Mouse (Mus musculus) intestine, postnatal 0 days (tissue): Measurements from ENCODE around the gene Prdm16. TPM values are rescaled to one million over a fixed set of nuclear protein-coding genes. Genes with fewer than 3 reads are reported as not detected.

Source experiments
- ATAC-seq: fragments of 200-750 bp; cut with Nextera tagmentation; 2 replicates; pipeline ENCODE4 v1.8.0; 2017; ENCODE audit warnings: mild to moderate bottlenecking, moderate TSS enrichment, moderate library complexity
- H3K27ac ChIP-seq: fragments of 300-500 bp; sonication (generic); 2 replicates; pipeline ENCODE4 v1.5.1; 2014; ENCODE audit warnings: mild to moderate bottlenecking, low read depth, low read length, moderate library complexity
- H3K27me3 ChIP-seq: fragments of 300-500 bp; sonication (generic); replicated peaks from 2 replicates; pipeline ENCODE4 v1.6.1; 2014; ENCODE audit warnings: low read length, mixed read lengths; ENCODE audit not compliant: control insufficient read depth, insufficient read depth
- H3K36me3 ChIP-seq: fragments of 300-500 bp; sonication (generic); 2 replicates; pipeline ENCODE4 v1.6.1; 2014; ENCODE audit warnings: mild to moderate bottlenecking, moderate library complexity; ENCODE audit not compliant: control insufficient read depth, insufficient read depth
- H3K4me1 ChIP-seq: fragments of 300-500 bp; sonication (generic); replicated peaks from 2 replicates; pipeline ENCODE4 v1.6.1; 2014; ENCODE audit warnings: antibody characterized with exemption, low read length, mixed read lengths; ENCODE audit not compliant: control insufficient read depth, insufficient read depth
- H3K4me2 ChIP-seq: fragments of 300-500 bp; sonication (generic); replicated peaks from 2 replicates; pipeline ENCODE4 v1.6.1; 2014; ENCODE audit warnings: low read depth, mild to moderate bottlenecking, moderate library complexity
- H3K4me3 ChIP-seq: fragments of 300-500 bp; sonication (generic); 2 replicates; pipeline ENCODE4 v1.5.1; 2014; ENCODE audit warnings: low read depth, low read length
- H3K9ac ChIP-seq: fragments of 300-500 bp; sonication (generic); 2 replicates; pipeline ENCODE4 v1.6.1; 2014; ENCODE audit warnings: mild to moderate bottlenecking, low read depth, low read length
- H3K9me3 ChIP-seq: fragments of 300-500 bp; sonication (generic); 2 replicates; pipeline ENCODE4 v1.6.1; 2016; ENCODE audit warnings: mixed run types; ENCODE audit not compliant: control insufficient read depth
- CTCF ChIP-seq: sonication (generic); IDR thresholded peaks from 2 replicates; pipeline ENCODE4 v1.5.1; 2016; ENCODE audit warnings: low read depth, mild to moderate bottlenecking, control low read depth, antibody characterized with exemption, moderate library complexity
- whole genome bisulfite sequencing: fragments of 180-500 bp; shearing (Covaris S2); extraction: QIAGEN DNeasy Blood & Tissue Kit; methylation state at CpG from one replicate; pipeline ENCODE4 v1.1.7; 2014; 5-methylcytosine and 5-hydroxymethylcytosine counted together
- polyA plus RNA-seq: library from polyadenylated mRNA; unstranded; fragments of >200 nt; fragmentation: Nextera tagmentation; extraction: Ambion mirVana; gene quantifications from 2 replicates; pipeline ENCODE4 v1.2.1, GENCODE M21; 2015

Prdm16 gene
- polyA plus RNA-seq, 1 experiment from 2014 or later: 9.0 TPM

GRCm38 (mm10) chr4:154416728-154417127, 219.9 kb downstream of the Prdm16 start:
- Histone ChIP-seq H3K27ac (no peak overlapping the region), H3K4me2 (no peak overlapping the region), H3K9me3 (no peaks in the 10 kb centered on the region), H3K36me3 (no peaks in the 10 kb centered on the region), H3K4me1 (no peaks in the 10 kb centered on the region), H3K27me3 (no peaks in the 10 kb centered on the region), H3K4me3 (no peak overlapping the region), H3K9ac (no peak overlapping the region)
- TF ChIP-seq CTCF: no peak; the same call in 1 of the 2 replicates
- 63% methylated on average over 6 of the region's 6 CpGs for whole genome bisulfite sequencing
- ATAC-seq: no peak

- H3K9ac ChIP-seq: no peak overlapping the region
- WGBS: 19% methylated on average over 4 of the region's 4 CpGs
- ATAC-seq: peak; percentile 4; the same call in 1 of the 2 replicates
Observed at GRCm38 (mm10) chr4:154414885-154415284, 221.8 kb downstream of the Prdm16 start.

DNA sequence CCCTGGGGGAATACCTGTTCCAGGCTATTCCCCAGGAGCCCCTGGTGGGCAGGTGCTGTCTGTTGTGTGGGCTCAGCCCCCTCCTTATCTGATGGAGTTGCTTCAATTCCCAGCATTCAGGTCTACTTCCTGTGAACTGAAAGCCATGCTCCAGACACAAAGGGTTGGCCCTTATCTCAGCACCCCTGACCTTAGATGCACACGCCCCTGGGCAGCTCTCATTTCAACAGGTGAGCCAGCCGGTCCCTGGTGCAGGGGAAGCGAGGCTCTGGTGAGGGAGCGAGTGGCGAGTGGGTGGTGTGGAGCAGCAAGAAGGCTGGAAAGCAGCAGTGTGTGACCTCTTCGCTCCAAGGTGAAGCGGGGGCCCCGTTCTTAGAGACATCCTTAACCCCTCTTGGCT, 226.1 kb downstream of the Prdm16 start:
- Histone ChIP-seq H3K9ac (no peak overlapping the region), H3K4me2 (peak overlapping the region; percentile 18; the same call in 1 of the 2 replicates), H3K27ac (no peak overlapping the region), H3K4me3 (no peak overlapping the region), H3K36me3 (no peaks in the 10 kb centered on the region), H3K27me3 (no peaks in the 10 kb centered on the region), H3K4me1 (peaks cover 4% of the 10 kb centered on the region), H3K9me3 (no peaks in the 10 kb centered on the region)
- 33% methylated on average over 8 of the region's 8 CpGs for WGBS
- ATAC-seq: 0 out of 2 replicates have a peak, but pooled peaks have one; percentile 11
- no peak for TF ChIP-seq CTCF

More at GRCm38 (mm10) chr4:154414885-154415284, 221.8 kb downstream of the Prdm16 start:
- H3K9me3 ChIP-seq: no peaks in the 10 kb centered on the region
- TF ChIP-seq CTCF: no peak
- no peak overlapping the region for H3K4me3 ChIP-seq
- H3K27ac ChIP-seq: peak overlapping the region; percentile 73
- H3K4me2 ChIP-seq: no peak overlapping the region
- no peaks in the 10 kb centered on the region for H3K36me3 ChIP-seq
- H3K4me1 ChIP-seq: peaks cover 2% of the 10 kb centered on the region
- H3K27me3 ChIP-seq: no peaks in the 10 kb centered on the region

GRCm38 (mm10) chr4:154409841-154410240, 226.8 kb downstream of the Prdm16 start:
- peaks cover 4% of the 10 kb centered on the region for H3K4me1 ChIP-seq
- no peaks in the 10 kb centered on the region for H3K9me3 ChIP-seq
- TF ChIP-seq CTCF: no peak
- no peak overlapping the region for H3K9ac ChIP-seq
- no peaks in the 10 kb centered on the region for H3K27me3 ChIP-seq
- no peak for ATAC-seq
- H3K4me2 ChIP-seq: peak overlapping the region; percentile 1; the same call in 1 of the 2 replicates
- H3K4me3 ChIP-seq: no peak overlapping the region
- WGBS: 53% methylated on average over 10 of the region's 10 CpGs
- H3K36me3 ChIP-seq: no peaks in the 10 kb centered on the region
- H3K27ac ChIP-seq: no peak overlapping the region

DNA sequence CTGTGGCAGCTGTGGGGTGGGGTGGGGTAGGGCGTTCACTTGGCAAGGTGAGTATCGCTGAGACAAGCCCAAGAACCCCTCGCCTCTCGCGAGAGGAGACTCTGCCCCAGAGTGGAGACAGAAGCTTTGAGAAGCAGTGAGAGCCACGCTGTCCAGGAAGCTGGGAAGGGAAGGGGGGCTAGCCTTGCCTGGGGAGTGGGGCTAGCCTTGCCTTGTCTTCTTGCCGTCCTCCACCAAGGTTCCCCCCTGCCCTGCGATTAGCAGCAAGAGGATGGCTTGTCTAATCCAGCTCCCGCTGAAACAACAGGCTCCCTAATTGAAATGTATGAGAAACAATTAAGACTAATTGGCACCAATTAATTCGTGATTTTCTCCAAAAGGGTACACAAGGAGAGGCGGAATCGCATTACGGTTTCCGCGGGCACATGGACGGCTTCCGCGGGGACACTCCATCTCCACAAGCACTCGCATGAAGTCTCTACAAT, 227.4 kb downstream of the Prdm16 start:
- Histone ChIP-seq H3K4me2 (peak overlapping the region; percentile 17; the same call in 1 of the 2 replicates), H3K4me1 (peaks cover 4% of the 10 kb centered on the region), H3K9ac (no peak overlapping the region), H3K27me3 (no peaks in the 10 kb centered on the region), H3K27ac (no peak overlapping the region), H3K9me3 (no peaks in the 10 kb centered on the region), H3K36me3 (no peaks in the 10 kb centered on the region), H3K4me3 (no peak overlapping the region)
- no peak for TF ChIP-seq CTCF
- peak; percentile 84 for ATAC-seq
- 39% methylated on average over 19 of the region's 19 CpGs for WGBS

DNA sequence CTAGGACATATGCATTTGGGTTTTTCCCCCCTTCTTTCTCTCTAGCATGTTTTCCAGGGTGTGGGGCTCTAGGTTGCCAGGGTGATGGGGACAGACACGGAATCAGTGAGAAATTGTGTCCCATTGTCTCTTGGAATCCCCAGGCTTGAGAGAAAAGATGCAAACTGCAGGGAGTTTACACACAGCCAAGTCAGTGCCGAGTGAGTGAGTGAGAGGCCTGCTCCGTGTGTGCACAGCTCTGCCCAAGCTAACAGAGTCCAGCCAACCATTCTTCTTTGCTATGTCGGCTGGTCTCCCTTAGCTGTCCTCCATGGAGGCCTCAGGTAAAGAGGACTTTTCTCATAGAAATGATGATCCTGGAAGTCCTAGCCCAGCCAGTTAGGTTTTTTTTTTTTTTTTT, 233.7 kb downstream of the Prdm16 start:
- peaks cover 9% of the 10 kb centered on the region for H3K4me1 ChIP-seq
- H3K4me3 ChIP-seq: no peak overlapping the region
- no peak for TF ChIP-seq CTCF
- no peak overlapping the region for H3K4me2 ChIP-seq
- H3K27ac ChIP-seq: no peak overlapping the region
- H3K36me3 ChIP-seq: no peaks in the 10 kb centered on the region
- no peaks in the 10 kb centered on the region for H3K27me3 ChIP-seq
- no peaks in the 10 kb centered on the region for H3K9me3 ChIP-seq
- no peak for ATAC-seq
- no peak overlapping the region for H3K9ac ChIP-seq
- WGBS: 35% methylated on average over 4 of the region's 4 CpGs
